Mouse (Mus musculus) retina, postnatal 7 days (tissue): Measurements from ENCODE around the gene Gm17428.
"Not testable (repeated sequence)": the region's sequence is repeated elsewhere in the genome, so short reads cannot be mapped to it uniquely, and the experiment has no call there.

ENCODE experiments used
- DNase-seq: peaks from one replicate; pipeline ENCODE4 v3.0.0-alpha.2; 2012; ENCODE audit warnings: low read depth, low spot score

Gene Gm17428

GRCm38 (mm10) chr14:54976633-54977032 is at the start of gene Gm17428:
Gene Gm17428, plus strand, starts transcription at chr14:54976933.
- DNase-seq, result no peak

GRCm38 (mm10) chr14:54927296-54927695 is 49.4 kb upstream of the Gm17428 start:
- DNase-seq, result no peak

GRCm38 (mm10) chr14:54929801-54930200 is 46.9 kb upstream of the Gm17428 start:
- no peak for DNase-seq

GRCm38 (mm10) chr14:54930431-54930830 is 46.3 kb upstream of the Gm17428 start:
- DNase-seq, result no peak

GRCm38 (mm10) chr14:54932645-54933150 is 44.0 kb upstream of the Gm17428 start, which contains the start of gene Il25:
Gene Il25, plus strand, starts transcription at chr14:54932695.
- DNase-seq, result no peak

GRCm38 (mm10) chr14:54935904-54936830 is 40.6 kb upstream of the Gm17428 start, which contains the start of gene Cmtm5:
Gene Cmtm5, plus strand, starts transcription at chr14:54936261.
- no peak for DNase-seq

GRCm38 (mm10) chr14:54936831-54937160 is 39.9 kb upstream of the Gm17428 start:
- no peak for DNase-seq

- DNase-seq, result no peak
These were observed 39.2 kb upstream of the Gm17428 start for GRCm38 (mm10) chr14:54937361-54938182.

- DNase-seq, result no peak
These were observed 38.1 kb upstream of the Gm17428 start for GRCm38 (mm10) chr14:54938431-54939219.

GRCm38 (mm10) chr14:54939434-54940175 is 37.1 kb upstream of the Gm17428 start:
- peak; percentile 40 for DNase-seq

GRCm38 (mm10) chr14:54940176-54940530 is 36.6 kb upstream of the Gm17428 start:
- no peak for DNase-seq

GRCm38 (mm10) chr14:54941024-54941978 is 35.4 kb upstream of the Gm17428 start:
- DNase-seq, result no peak

GRCm38 (mm10) chr14:54942479-54942878 is 34.3 kb upstream of the Gm17428 start:
- no peak for DNase-seq

- DNase-seq, result no peak
These were observed 32.8 kb upstream of the Gm17428 start for GRCm38 (mm10) chr14:54943971-54944370.

- DNase-seq, result no peak
These were observed 31.8 kb upstream of the Gm17428 start for GRCm38 (mm10) chr14:54944939-54945338.

- no peak for DNase-seq
These were observed 30.6 kb upstream of the Gm17428 start for GRCm38 (mm10) chr14:54945975-54946704.

GRCm38 (mm10) chr14:54947008-54947407 is 29.7 kb upstream of the Gm17428 start:
- not testable (repeated sequence) for DNase-seq

GRCm38 (mm10) chr14:54948781-54949180 is 28.0 kb upstream of the Gm17428 start:
- no peak for DNase-seq

- no peak for DNase-seq
These were observed 26.2 kb upstream of the Gm17428 start for GRCm38 (mm10) chr14:54950493-54950892.
